Mouse (Mus musculus): Measurements from ENCODE around the gene Serpinb1c. TPM values are rescaled to one million over a fixed set of nuclear protein-coding genes. Genes with fewer than 3 reads are reported as not detected.
"Not testable (repeated sequence)": the region's sequence is repeated elsewhere in the genome, so short reads cannot be mapped to it uniquely, and the experiment has no call there.

Serpinb1c gene
- total RNA-seq, 1 experiment, result not detected

- H3K9ac ChIP-seq (ENCODE audit: insufficient read depth, low read depth, low read length, poor library complexity, severe bottlenecking), result no peak overlapping the region
- in situ Hi-C loops (cut with MboI; ENCODE audit: low sequenced_read_pairs in 2 of 2, unreplicated experiment in 2 of 2), result no loop called here
- H3K36me3 ChIP-seq (ENCODE audit: control insufficient read depth, insufficient read depth, low read length, poor library complexity, severe bottlenecking), result no peaks in the 10 kb centered on the region
- H3K4me3 ChIP-seq (ENCODE audit: insufficient read depth in 1 of 2, low read depth in 1 of 2, low read length in 2 of 2, poor library complexity in 1 of 2, severe bottlenecking in 1 of 2), result no peak overlapping the region
- TF ChIP-seq HCFC1 (IDR thresholded peaks at IDR 0.05; ENCODE audit: borderline replicate concordance, insufficient read depth, low read length) (no peak), MAFK (IDR thresholded peaks at IDR 0.05; ENCODE audit: insufficient read depth, low read depth, low read length) (no peak), CHD2 (IDR thresholded peaks at IDR 0.05; ENCODE audit: low read depth, low read length) (no peak), ZC3H11A (IDR thresholded peaks at IDR 0.05; ENCODE audit: borderline replicate concordance, low read depth, low read length) (no peak), ZNF384 (IDR thresholded peaks at IDR 0.05; ENCODE audit: low read depth, low read length) (no peak)
- H3K27ac ChIP-seq (ENCODE audit: insufficient read depth, low read depth, low read length, poor library complexity, severe bottlenecking), result no peak overlapping the region
- DNase-seq (ENCODE audit: low read depth, low spot score), result no peak
- no peaks in the 10 kb centered on the region for H3K9me3 ChIP-seq (ENCODE audit: control insufficient read depth, insufficient read depth, low read depth, low read length)
- H3K4me1 ChIP-seq (ENCODE audit: control insufficient read depth in 2 of 2, insufficient read depth in 2 of 2, low read length in 2 of 2, poor library complexity in 1 of 2), result no peaks in the 10 kb centered on the region
Measured at GRCm38 (mm10) chr13:32868843-32869242, 29.2 kb downstream of the Serpinb1c start.

GRCm38 (mm10) chr13:32868233-32868632 is 29.8 kb downstream of the Serpinb1c start:
- H3K27ac ChIP-seq (ENCODE audit: insufficient read depth, low read depth, low read length, poor library complexity, severe bottlenecking); H3K4me1 ChIP-seq (ENCODE audit: control insufficient read depth in 2 of 2, insufficient read depth in 2 of 2, low read length in 2 of 2, poor library complexity in 1 of 2); DNase-seq (ENCODE audit: low read depth, low spot score); H3K9ac ChIP-seq (ENCODE audit: insufficient read depth, low read depth, low read length, poor library complexity, severe bottlenecking); in situ Hi-C loops (cut with MboI; ENCODE audit: low sequenced_read_pairs in 2 of 2, unreplicated experiment in 2 of 2); H3K9me3 ChIP-seq (ENCODE audit: control insufficient read depth, insufficient read depth, low read depth, low read length); H3K4me3 ChIP-seq (ENCODE audit: insufficient read depth in 1 of 2, low read depth in 1 of 2, low read length in 2 of 2, poor library complexity in 1 of 2, severe bottlenecking in 1 of 2); H3K36me3 ChIP-seq (ENCODE audit: control insufficient read depth, insufficient read depth, low read length, poor library complexity, severe bottlenecking): not testable (repeated sequence)

DNA sequence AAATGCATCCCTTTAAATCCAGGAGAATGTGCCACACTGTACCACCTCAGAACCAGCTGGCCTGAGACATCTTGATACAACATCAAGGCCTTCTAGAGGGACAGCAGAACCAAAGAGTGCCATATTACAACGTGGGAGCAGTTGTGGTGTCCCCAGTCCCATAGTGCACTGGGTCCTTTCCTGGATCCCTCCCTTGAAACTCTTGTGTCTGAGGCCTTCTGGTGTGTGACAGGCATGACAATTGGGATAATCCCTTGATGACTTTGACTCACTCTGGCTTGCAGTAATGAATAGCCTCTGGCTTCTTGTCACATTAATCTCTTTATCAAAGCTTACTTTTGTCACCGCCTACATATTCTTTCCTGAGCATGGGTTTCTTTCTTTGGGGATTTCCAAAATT is 31.0 kb downstream of the Serpinb1c start:
- H3K36me3 ChIP-seq (ENCODE audit: control insufficient read depth, insufficient read depth, low read length, poor library complexity, severe bottlenecking), result no peaks in the 10 kb centered on the region
- DNase-seq (ENCODE audit: low read depth, low spot score), result no peak
- in situ Hi-C loops (cut with MboI; ENCODE audit: low sequenced_read_pairs in 2 of 2, unreplicated experiment in 2 of 2), result no loop called here
- no peak overlapping the region for H3K9ac ChIP-seq (ENCODE audit: insufficient read depth, low read depth, low read length, poor library complexity, severe bottlenecking)
- no peaks in the 10 kb centered on the region for H3K4me1 ChIP-seq (ENCODE audit: control insufficient read depth in 2 of 2, insufficient read depth in 2 of 2, low read length in 2 of 2, poor library complexity in 1 of 2)
- H3K4me3 ChIP-seq (ENCODE audit: insufficient read depth in 1 of 2, low read depth in 1 of 2, low read length in 2 of 2, poor library complexity in 1 of 2, severe bottlenecking in 1 of 2), result no peak overlapping the region
- no peak overlapping the region for H3K27ac ChIP-seq (ENCODE audit: insufficient read depth, low read depth, low read length, poor library complexity, severe bottlenecking)
- TF ChIP-seq CHD2 (IDR thresholded peaks at IDR 0.05; ENCODE audit: low read depth, low read length), result no peak
- no peak for TF ChIP-seq HCFC1 (IDR thresholded peaks at IDR 0.05; ENCODE audit: borderline replicate concordance, insufficient read depth, low read length)
- TF ChIP-seq ZNF384 (IDR thresholded peaks at IDR 0.05; ENCODE audit: low read depth, low read length), result no peak
- no peak for TF ChIP-seq MAFK (IDR thresholded peaks at IDR 0.05; ENCODE audit: insufficient read depth, low read depth, low read length)
- TF ChIP-seq ZC3H11A (IDR thresholded peaks at IDR 0.05; ENCODE audit: borderline replicate concordance, low read depth, low read length), result no peak
- H3K9me3 ChIP-seq (ENCODE audit: control insufficient read depth, insufficient read depth, low read depth, low read length), result no peaks in the 10 kb centered on the region

DNA sequence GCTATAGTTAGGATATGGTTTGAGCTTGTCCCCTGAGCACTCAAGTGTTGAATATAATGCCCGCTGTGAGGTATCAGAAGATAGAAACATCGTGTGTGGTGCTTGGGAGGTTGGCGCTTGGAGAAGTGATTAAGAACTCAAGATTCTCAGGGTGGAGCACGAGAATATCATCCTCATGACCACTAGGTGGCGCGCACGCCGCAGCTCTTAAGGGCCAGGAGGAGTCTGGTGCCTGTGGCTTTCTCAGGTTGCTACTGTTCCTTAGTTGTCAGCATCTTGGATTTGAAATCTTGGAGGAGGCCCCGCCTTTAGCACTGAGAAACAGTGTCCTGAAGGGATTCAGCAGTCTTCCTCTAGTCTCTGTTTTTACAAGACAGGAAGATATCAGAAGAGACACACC is 31.5 kb downstream of the Serpinb1c start:
- no peaks in the 10 kb centered on the region for H3K9me3 ChIP-seq (ENCODE audit: control insufficient read depth, insufficient read depth, low read depth, low read length)
- DNase-seq (ENCODE audit: low read depth, low spot score), result peak; percentile 70
- H3K9ac ChIP-seq (ENCODE audit: insufficient read depth, low read depth, low read length, poor library complexity, severe bottlenecking), result no peak overlapping the region
- no peak for TF ChIP-seq CHD2 (IDR thresholded peaks at IDR 0.05; ENCODE audit: low read depth, low read length)
- no peak for TF ChIP-seq HCFC1 (IDR thresholded peaks at IDR 0.05; ENCODE audit: borderline replicate concordance, insufficient read depth, low read length)
- TF ChIP-seq ZNF384 (IDR thresholded peaks at IDR 0.05; ENCODE audit: low read depth, low read length), result no peak
- peak; percentile 53; the same call in 1 of the 2 replicates for TF ChIP-seq ZC3H11A (IDR thresholded peaks at IDR 0.05; ENCODE audit: borderline replicate concordance, low read depth, low read length)
- no peak for TF ChIP-seq MAFK (IDR thresholded peaks at IDR 0.05; ENCODE audit: insufficient read depth, low read depth, low read length)
- no peak overlapping the region for H3K27ac ChIP-seq (ENCODE audit: insufficient read depth, low read depth, low read length, poor library complexity, severe bottlenecking)
- no peaks in the 10 kb centered on the region for H3K4me1 ChIP-seq (ENCODE audit: control insufficient read depth in 2 of 2, insufficient read depth in 2 of 2, low read length in 2 of 2, poor library complexity in 1 of 2)
- H3K36me3 ChIP-seq (ENCODE audit: control insufficient read depth, insufficient read depth, low read length, poor library complexity, severe bottlenecking), result no peaks in the 10 kb centered on the region
- H3K4me3 ChIP-seq (ENCODE audit: insufficient read depth in 1 of 2, low read depth in 1 of 2, low read length in 2 of 2, poor library complexity in 1 of 2, severe bottlenecking in 1 of 2), result no peak overlapping the region
- in situ Hi-C loops (cut with MboI; ENCODE audit: low sequenced_read_pairs in 2 of 2, unreplicated experiment in 2 of 2), result no loop called here

- no peak for DNase-seq (ENCODE audit: low read depth, low spot score)
- TF ChIP-seq ZC3H11A (IDR thresholded peaks at IDR 0.05; ENCODE audit: borderline replicate concordance, low read depth, low read length), result 0 out of 2 replicates have a peak, but pooled peaks have one; percentile 10
- TF ChIP-seq CHD2 (IDR thresholded peaks at IDR 0.05; ENCODE audit: low read depth, low read length), result no peak
- no peaks in the 10 kb centered on the region for H3K36me3 ChIP-seq (ENCODE audit: control insufficient read depth, insufficient read depth, low read length, poor library complexity, severe bottlenecking)
- no peaks in the 10 kb centered on the region for H3K9me3 ChIP-seq (ENCODE audit: control insufficient read depth, insufficient read depth, low read depth, low read length)
- no peak overlapping the region for H3K4me3 ChIP-seq (ENCODE audit: insufficient read depth in 1 of 2, low read depth in 1 of 2, low read length in 2 of 2, poor library complexity in 1 of 2, severe bottlenecking in 1 of 2)
- H3K4me1 ChIP-seq (ENCODE audit: control insufficient read depth in 2 of 2, insufficient read depth in 2 of 2, low read length in 2 of 2, poor library complexity in 1 of 2), result no peaks in the 10 kb centered on the region
- no peak overlapping the region for H3K9ac ChIP-seq (ENCODE audit: insufficient read depth, low read depth, low read length, poor library complexity, severe bottlenecking)
- no peak overlapping the region for H3K27ac ChIP-seq (ENCODE audit: insufficient read depth, low read depth, low read length, poor library complexity, severe bottlenecking)
- in situ Hi-C loops (cut with MboI; ENCODE audit: low sequenced_read_pairs in 2 of 2, unreplicated experiment in 2 of 2), result no loop called here
Measured at GRCm38 (mm10) chr13:32865591-32865990, 32.4 kb downstream of the Serpinb1c start.

GRCm38 (mm10) chr13:32864529-32864928 is 33.5 kb downstream of the Serpinb1c start:
- H3K36me3 ChIP-seq (ENCODE audit: control insufficient read depth, insufficient read depth, low read length, poor library complexity, severe bottlenecking); H3K4me1 ChIP-seq (ENCODE audit: control insufficient read depth in 2 of 2, insufficient read depth in 2 of 2, low read length in 2 of 2, poor library complexity in 1 of 2); in situ Hi-C loops (cut with MboI; ENCODE audit: low sequenced_read_pairs in 2 of 2, unreplicated experiment in 2 of 2): not testable (repeated sequence)

More at GRCm38 (mm10) chr13:32864529-32864928, 33.5 kb downstream of the Serpinb1c start:
- not testable (repeated sequence) for H3K9me3 ChIP-seq (ENCODE audit: control insufficient read depth, insufficient read depth, low read depth, low read length); H3K9ac ChIP-seq (ENCODE audit: insufficient read depth, low read depth, low read length, poor library complexity, severe bottlenecking); H3K4me3 ChIP-seq (ENCODE audit: insufficient read depth in 1 of 2, low read depth in 1 of 2, low read length in 2 of 2, poor library complexity in 1 of 2, severe bottlenecking in 1 of 2); H3K27ac ChIP-seq (ENCODE audit: insufficient read depth, low read depth, low read length, poor library complexity, severe bottlenecking); DNase-seq (ENCODE audit: low read depth, low spot score)

Measured in ES-E14 (cell line).